Mouse (Mus musculus) 3T3-L1 (cell line): Measurements from ENCODE around the gene Chn2.

Source experiments
- DNase-seq: peaks from one replicate; pipeline ENCODE4 v3.0.0-alpha.2; 2015; ENCODE audit warnings: low read depth, low spot score

Gene Chn2

GRCm38 (mm10) chr6:54042142-54042541, 2.8 kb downstream of the Chn2 start:
- no peak for DNase-seq

GRCm38 (mm10) chr6:54043536-54043935, 4.2 kb downstream of the Chn2 start:
- DNase-seq, result no peak

GRCm38 (mm10) chr6:54045748-54046721, 6.7 kb downstream of the Chn2 start:
- DNase-seq, result no peak

- no peak for DNase-seq
Observed at GRCm38 (mm10) chr6:54046884-54047747, 7.8 kb downstream of the Chn2 start.

GRCm38 (mm10) chr6:54048768-54049167, 9.4 kb downstream of the Chn2 start:
- peak; percentile 6 for DNase-seq

GRCm38 (mm10) chr6:54051173-54051572, 11.8 kb downstream of the Chn2 start:
- DNase-seq, result no peak

GRCm38 (mm10) chr6:54052124-54052523, 12.8 kb downstream of the Chn2 start:
- no peak for DNase-seq

GRCm38 (mm10) chr6:54052666-54053065, 13.3 kb downstream of the Chn2 start:
- no peak for DNase-seq

- DNase-seq, result no peak
Observed at GRCm38 (mm10) chr6:54053316-54053715, 14.0 kb downstream of the Chn2 start.

GRCm38 (mm10) chr6:54055387-54055786, 16.0 kb downstream of the Chn2 start:
- no peak for DNase-seq

GRCm38 (mm10) chr6:54056548-54057532, 17.5 kb downstream of the Chn2 start:
- no peak for DNase-seq

GRCm38 (mm10) chr6:54057661-54058060, 18.3 kb downstream of the Chn2 start:
- no peak for DNase-seq

- DNase-seq, result no peak
Observed at GRCm38 (mm10) chr6:54058837-54059236, 19.5 kb downstream of the Chn2 start.

GRCm38 (mm10) chr6:54060258-54060657, 20.9 kb downstream of the Chn2 start:
- no peak for DNase-seq

- no peak for DNase-seq
Observed at GRCm38 (mm10) chr6:54061375-54061774, 22.0 kb downstream of the Chn2 start.

- no peak for DNase-seq
Observed at GRCm38 (mm10) chr6:54063878-54064277, 24.5 kb downstream of the Chn2 start.

GRCm38 (mm10) chr6:54067380-54067779, 28.0 kb downstream of the Chn2 start:
- no peak for DNase-seq

- no peak for DNase-seq
Observed at GRCm38 (mm10) chr6:54068882-54069281, 29.5 kb downstream of the Chn2 start.

- no peak for DNase-seq
Observed at GRCm38 (mm10) chr6:54070736-54071135, 31.4 kb downstream of the Chn2 start.

- DNase-seq, result no peak
Observed at GRCm38 (mm10) chr6:54071478-54071877, 32.1 kb downstream of the Chn2 start.

GRCm38 (mm10) chr6:54074454-54074853, 35.1 kb downstream of the Chn2 start:
- no peak for DNase-seq
